Mouse (Mus musculus) T-helper 1 cell (primary cell): Measurements from ENCODE around the gene Defb23.
"Not testable (repeated sequence)": the region's sequence is repeated elsewhere in the genome, so short reads cannot be mapped to it uniquely, and the experiment has no call there.

Source experiments
- in situ Hi-C: fragments of 300-600 bp; cut with MboI, MseI; formaldehyde crosslinking; loops from one replicate; pipeline ENCODE4 v1.15.1; 2025; ENCODE audit warnings: high pct_unique_total_duplicates

Gene Defb23

GRCm38 (mm10) chr2:152436983-152437860 lies 27.2 kb downstream of the Defb23 start:
- in situ Hi-C loops: no loop called here

GRCm38 (mm10) chr2:152436405-152436901 lies 28.0 kb downstream of the Defb23 start:
- in situ Hi-C loops: no loop called here

GRCm38 (mm10) chr2:152428481-152428880 lies 35.9 kb downstream of the Defb23 start:
- in situ Hi-C loops: not testable (repeated sequence)

GRCm38 (mm10) chr2:152427493-152427892 lies 36.9 kb downstream of the Defb23 start:
- in situ Hi-C loops: no loop called here

- in situ Hi-C loops: no loop called here
Measured at GRCm38 (mm10) chr2:152415786-152416185, 48.6 kb downstream of the Defb23 start.

- in situ Hi-C loops: no loop called here
Measured at GRCm38 (mm10) chr2:152415287-152415686, 49.1 kb downstream of the Defb23 start, which contains the start of gene 6820408C15Rik. Gene 6820408C15Rik (plus strand): TSS chr2:152415587.

- in situ Hi-C loops: no loop called here
Measured at GRCm38 (mm10) chr2:152414591-152415165, 49.7 kb downstream of the Defb23 start, which contains the start of gene Zcchc3. Gene Zcchc3 (minus strand): TSS chr2:152415027.

GRCm38 (mm10) chr2:152413765-152414584 lies 50.4 kb downstream of the Defb23 start:
- in situ Hi-C loops: no loop called here

GRCm38 (mm10) chr2:152413158-152413764 lies 51.2 kb downstream of the Defb23 start:
- in situ Hi-C loops: no loop called here

GRCm38 (mm10) chr2:152412526-152413157 lies 51.8 kb downstream of the Defb23 start:
- in situ Hi-C loops: no loop called here

- in situ Hi-C loops: no loop called here
Measured at GRCm38 (mm10) chr2:152411471-152411870, 52.9 kb downstream of the Defb23 start.

- in situ Hi-C loops: no loop called here
Measured at GRCm38 (mm10) chr2:152410971-152411371, 53.4 kb downstream of the Defb23 start.

- in situ Hi-C loops: no loop called here
Measured at GRCm38 (mm10) chr2:152409781-152410180, 54.6 kb downstream of the Defb23 start.
